In genomic region chr1:95366616-95367373, GRCm38 (mm10) we compare ENCODE assay signal across 13 mouse cellular contexts.
"Had no signal": no experiment of that assay in that cellular context is flagged by ENCODE, and none has a peak within 500 bp of the region (broad histone marks: within the 10 kb centered on the region; RNA-seq: fewer than 3 reads in every experiment).

No protein-coding gene starts in this region.

- H3K4me3 ChIP-seq: left cerebral cortex, adult 2 months; limb, embryonic 10.5 days; liver, embryonic 15.5 days; lung, embryonic 15.5 days; neural tube, embryonic 12.5 days had no signal

- H3K9ac ChIP-seq: liver, embryonic 15.5 days; lung, embryonic 15.5 days; neural tube, embryonic 12.5 days had no signal

- ATAC-seq: intestine, postnatal 0 days had no signal

- DNase-seq: kidney, adult 9 months; kidney, postnatal 10 days; lung, postnatal 14 days; thymus, postnatal 4 days had no signal

- H3K4me1 ChIP-seq: limb, embryonic 10.5 days; liver, embryonic 15.5 days; lung, embryonic 15.5 days; neural tube, embryonic 12.5 days had no signal

- H3K4me2 ChIP-seq: liver, embryonic 11.5 days; liver, embryonic 15.5 days; lung, embryonic 15.5 days; neural tube, embryonic 12.5 days had no signal

- H3K36me3 ChIP-seq: limb, embryonic 10.5 days; liver, embryonic 15.5 days; lung, embryonic 15.5 days; neural tube, embryonic 12.5 days had no signal

- H3K27me3 ChIP-seq: liver, embryonic 15.5 days; lung, embryonic 15.5 days; neural tube, embryonic 12.5 days had no signal

- H3K27ac ChIP-seq: left cerebral cortex, adult 2 months; limb, embryonic 10.5 days; liver, embryonic 15.5 days; lung, embryonic 15.5 days; macrophage; neural tube, embryonic 12.5 days; stomach, postnatal 0 days had no signal

- H3K9me3 ChIP-seq: limb, embryonic 10.5 days; liver, embryonic 15.5 days; lung, embryonic 15.5 days; neural tube, embryonic 12.5 days had no signal
